Mouse (Mus musculus) heart, embryonic 11.5 days (tissue): Measurements from ENCODE around the gene Kcnn3. TPM values are rescaled to one million over a fixed set of nuclear protein-coding genes. Genes with fewer than 3 reads are reported as not detected.

ENCODE experiments used
- ATAC-seq: fragments of 200-750 bp; cut with Nextera tagmentation; replicated peaks from 2 replicates; pipeline ENCODE4 v1.8.0; 2017; ENCODE audit warnings: moderate library complexity; ENCODE audit not compliant: insufficient number of reproducible peaks, low FRiP score, low TSS enrichment
- H3K27ac ChIP-seq: fragments of 300-500 bp; sonication (generic); 2 replicates; pipeline ENCODE4 v1.5.1; 2014; ENCODE audit warnings: mild to moderate bottlenecking, low read depth, low read length
- H3K27me3 ChIP-seq: fragments of 300-500 bp; sonication (generic); 2 replicates; pipeline ENCODE4 v1.6.1; 2014; ENCODE audit warnings: mild to moderate bottlenecking, low read length, mixed read lengths; ENCODE audit not compliant: control insufficient read depth, insufficient read depth
- H3K36me3 ChIP-seq: fragments of 300-500 bp; sonication (generic); 2 replicates; pipeline ENCODE4 v1.6.1; 2014; ENCODE audit warnings: mild to moderate bottlenecking, low read length, moderate library complexity, mixed read lengths; ENCODE audit not compliant: control insufficient read depth, insufficient read depth
- H3K4me1 ChIP-seq: fragments of 300-500 bp; sonication (generic); 2 replicates; pipeline ENCODE4 v1.6.1; 2014; ENCODE audit warnings: low read length; ENCODE audit not compliant: control insufficient read depth, insufficient read depth
- H3K4me2 ChIP-seq: fragments of 300-500 bp; sonication (generic); 2 replicates; pipeline ENCODE4 v1.6.1; 2014; ENCODE audit warnings: mild to moderate bottlenecking, moderate library complexity
- H3K4me3 ChIP-seq: fragments of 300-500 bp; sonication (generic); 2 replicates; pipeline ENCODE4 v1.5.1; 2014; ENCODE audit warnings: low read depth, low read length
- H3K9ac ChIP-seq: fragments of 300-500 bp; sonication (generic); 2 replicates; pipeline ENCODE4 v1.6.1; 2014; ENCODE audit warnings: mild to moderate bottlenecking, low read depth, low read length, moderate library complexity
- H3K9me3 ChIP-seq: fragments of 300-500 bp; sonication (generic); replicated peaks from 2 replicates; pipeline ENCODE4 v1.6.1; 2016; ENCODE audit warnings: low read length; ENCODE audit not compliant: control insufficient read depth
- WGBS: fragments of 180-500 bp; shearing (Covaris S2); extraction: QIAGEN DNeasy Blood & Tissue Kit; methylation state at CpG from one replicate; pipeline ENCODE4 v1.1.7; 2014; ENCODE audit not compliant: insufficient replicate concordance; 5-methylcytosine and 5-hydroxymethylcytosine counted together
- polyA plus RNA-seq: library from polyadenylated mRNA; unstranded; fragments of >200 nt; fragmentation: Nextera tagmentation; extraction: Ambion mirVana; gene quantifications from 2 replicates; pipeline ENCODE4 v1.2.1, GENCODE M21; 2014

Gene Kcnn3
- polyA plus RNA-seq: 0.73 and 0.99 TPM in 2 replicates

DNA sequence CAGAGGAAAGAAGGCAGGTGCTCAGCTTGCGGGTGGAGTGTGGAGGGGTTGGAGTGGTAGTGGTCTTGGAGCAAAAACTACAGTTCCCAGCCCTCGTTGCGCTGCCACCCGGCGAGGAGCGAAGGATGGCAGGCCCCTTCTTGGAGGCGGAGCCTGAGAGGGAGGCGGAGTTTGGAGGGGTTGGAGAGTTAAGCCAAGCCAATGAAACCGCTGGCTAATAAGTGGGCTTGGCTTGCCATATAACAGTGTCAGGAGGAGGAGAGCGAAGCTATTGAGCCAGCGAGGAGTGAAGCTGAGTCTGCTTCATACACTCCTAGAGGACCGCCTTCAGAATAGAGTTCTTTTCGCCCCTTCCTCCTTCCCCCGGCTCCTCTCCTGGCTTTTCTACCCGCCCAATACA lies at the start of gene Kcnn3:
Gene Kcnn3, plus strand, starts transcription at position 271 of the 400 bp plus-strand sequence.
- ATAC-seq: peak; percentile 78; the same call in 1 of the 2 replicates
- Histone ChIP-seq H3K36me3 (no peaks in the 10 kb centered on the region), H3K9me3 (no peaks in the 10 kb centered on the region), H3K27me3 (peaks cover 25% of the 10 kb centered on the region), H3K4me2 (peak within 1 kb of the TSS; percentile 89), H3K9ac (peak within 1 kb of the TSS; percentile 29; the same call in 1 of the 2 replicates), H3K27ac (no peak within 1 kb of the TSS), H3K4me1 (peaks cover 22% of the 10 kb centered on the region), H3K4me3 (peak within 1 kb of the TSS; percentile 38)
- WGBS: under 1% methylated on average over 14 of the region's 15 CpGs

DNA sequence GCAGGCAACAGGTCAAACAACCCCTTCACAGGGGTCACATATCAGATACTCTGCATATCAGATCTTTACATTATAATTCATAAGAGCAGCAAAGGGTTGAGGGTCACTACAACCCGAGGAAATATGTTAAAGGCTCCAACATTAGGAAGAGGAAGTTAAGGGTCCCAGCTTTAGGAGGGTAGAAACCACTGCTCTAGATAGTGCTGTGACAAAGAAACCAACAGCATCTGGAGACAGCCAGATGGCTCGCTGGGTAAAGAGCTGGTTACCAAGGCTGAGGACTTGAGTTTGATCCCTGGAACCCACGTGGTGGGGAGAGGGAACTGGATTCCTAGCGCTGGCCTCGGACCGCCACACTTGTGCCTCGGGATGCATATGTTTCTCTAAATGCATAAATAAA lies 47.7 kb upstream of the Kcnn3 start:
- no peaks in the 10 kb centered on the region for H3K9me3 ChIP-seq
- no peak overlapping the region for H3K27ac ChIP-seq
- no peaks in the 10 kb centered on the region for H3K27me3 ChIP-seq
- WGBS: 68% methylated on average over 7 of the region's 7 CpGs
- no peak overlapping the region for H3K4me2 ChIP-seq
- H3K4me1 ChIP-seq: no peaks in the 10 kb centered on the region
- peaks cover 4% of the 10 kb centered on the region; the same call in 1 of the 2 replicates for H3K36me3 ChIP-seq
- no peak for ATAC-seq
- H3K9ac ChIP-seq: no peak overlapping the region
- H3K4me3 ChIP-seq: no peak overlapping the region

DNA sequence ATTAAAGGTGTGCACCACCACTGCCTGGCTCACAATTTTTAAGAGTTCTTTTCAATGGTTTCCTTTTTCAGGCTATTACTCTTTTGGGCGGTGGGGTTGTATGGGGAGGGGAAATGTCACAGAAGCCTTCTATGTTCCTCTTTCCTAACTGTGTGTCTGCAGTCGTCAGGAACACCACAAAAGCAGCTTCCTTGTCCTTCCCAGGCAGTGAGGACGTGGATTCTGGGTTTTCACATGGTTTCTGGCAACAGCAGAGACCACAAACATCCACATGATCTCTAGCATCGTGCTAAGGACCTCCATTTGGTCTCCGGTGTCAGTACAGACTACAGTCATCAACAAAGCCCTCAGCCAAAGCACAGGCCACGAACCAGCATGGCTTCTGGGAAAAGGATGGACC lies 46.1 kb upstream of the Kcnn3 start:
- Histone ChIP-seq H3K9ac (no peak overlapping the region), H3K27ac (no peak overlapping the region), H3K27me3 (no peaks in the 10 kb centered on the region), H3K36me3 (no peaks in the 10 kb centered on the region), H3K4me3 (no peak overlapping the region), H3K4me1 (no peaks in the 10 kb centered on the region), H3K4me2 (no peak overlapping the region), H3K9me3 (no peaks in the 10 kb centered on the region)
- 69% methylated on average over 6 of the region's 6 CpGs for WGBS
- ATAC-seq: no peak

DNA sequence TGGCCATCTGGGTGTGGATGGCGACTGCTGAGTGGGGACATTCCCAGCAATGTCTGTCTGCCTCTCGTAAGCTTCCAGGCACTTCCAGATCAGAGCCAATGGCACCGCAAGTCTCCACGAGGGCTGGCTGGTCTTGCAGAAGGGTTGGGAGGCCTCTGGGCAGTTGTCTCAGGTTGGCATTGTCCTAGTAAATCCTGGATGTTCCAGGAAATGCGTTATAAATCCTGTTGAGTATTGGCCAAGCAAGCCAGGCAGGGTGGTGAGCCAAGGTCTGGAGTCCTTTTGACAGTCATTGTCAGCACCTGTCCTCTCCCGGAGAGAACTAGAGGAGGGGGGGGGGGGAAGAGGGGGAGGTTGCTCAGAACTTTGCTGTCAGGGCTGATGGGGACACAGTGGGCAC lies 40.9 kb upstream of the Kcnn3 start:
- H3K9me3 ChIP-seq: no peaks in the 10 kb centered on the region
- H3K27me3 ChIP-seq: 0 out of 2 replicates have a peak, but pooled peaks cover 2% of the 10 kb centered on the region
- ATAC-seq: no peak
- H3K4me2 ChIP-seq: no peak overlapping the region
- 68% methylated on average over 6 of the region's 6 CpGs for WGBS
- H3K27ac ChIP-seq: no peak overlapping the region
- no peak overlapping the region for H3K9ac ChIP-seq
- H3K36me3 ChIP-seq: no peaks in the 10 kb centered on the region
- H3K4me1 ChIP-seq: no peaks in the 10 kb centered on the region
- no peak overlapping the region for H3K4me3 ChIP-seq

DNA sequence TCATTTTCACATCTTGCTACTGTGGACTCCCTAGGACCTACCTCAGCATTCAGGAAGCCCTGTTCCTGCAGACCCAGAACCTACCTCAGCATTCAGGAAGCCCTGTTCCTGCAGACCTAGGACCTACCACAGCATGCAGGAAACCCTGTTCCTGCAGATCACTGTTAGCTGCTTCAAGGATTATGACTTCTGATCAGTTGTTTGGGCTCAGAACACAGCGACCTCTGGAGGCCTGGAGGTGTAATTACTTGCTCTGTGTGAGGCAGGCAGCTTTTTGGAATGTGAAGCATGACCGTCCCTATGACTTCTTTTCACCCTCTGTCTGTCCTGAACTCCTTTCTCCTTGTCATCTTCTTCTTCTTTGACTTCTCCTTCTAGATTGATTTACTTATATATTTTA lies 38.5 kb upstream of the Kcnn3 start:
- H3K9ac ChIP-seq: no peak overlapping the region
- H3K4me1 ChIP-seq: no peaks in the 10 kb centered on the region
- no peak overlapping the region for H3K4me3 ChIP-seq
- no peaks in the 10 kb centered on the region for H3K36me3 ChIP-seq
- H3K27ac ChIP-seq: no peak overlapping the region
- 45% methylated on average over 2 of the region's 2 CpGs for WGBS
- no peak overlapping the region for H3K4me2 ChIP-seq
- ATAC-seq: no peak
- 0 out of 2 replicates have a peak, but pooled peaks cover 2% of the 10 kb centered on the region for H3K27me3 ChIP-seq
- H3K9me3 ChIP-seq: no peaks in the 10 kb centered on the region

DNA sequence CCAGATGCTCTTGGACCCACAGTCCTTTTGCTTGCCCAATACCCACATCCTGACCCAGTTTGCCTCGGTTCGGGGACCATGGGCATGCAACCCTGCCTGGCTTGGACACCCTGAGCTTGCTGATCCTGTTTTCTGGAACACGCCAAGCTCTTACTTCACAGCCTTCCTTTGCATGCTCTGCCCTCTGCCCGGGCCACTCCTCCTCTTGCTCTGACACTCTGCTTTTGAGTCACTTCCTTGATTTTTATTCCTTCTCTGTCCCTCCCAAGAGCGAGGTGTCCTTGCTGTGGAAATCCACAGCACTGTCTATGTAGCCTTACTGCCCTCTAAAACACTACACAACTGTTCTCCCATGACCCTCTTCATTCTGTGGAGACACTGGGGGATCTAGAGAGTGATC lies 37.7 kb upstream of the Kcnn3 start:
- 90% methylated on average over 5 of the region's 5 CpGs for WGBS
- Histone ChIP-seq H3K9ac (no peak overlapping the region), H3K4me3 (no peak overlapping the region), H3K27ac (no peak overlapping the region), H3K9me3 (no peaks in the 10 kb centered on the region), H3K4me2 (no peak overlapping the region), H3K4me1 (no peaks in the 10 kb centered on the region), H3K36me3 (no peaks in the 10 kb centered on the region), H3K27me3 (0 out of 2 replicates have a peak, but pooled peaks cover 2% of the 10 kb centered on the region)
- ATAC-seq: no peak

DNA sequence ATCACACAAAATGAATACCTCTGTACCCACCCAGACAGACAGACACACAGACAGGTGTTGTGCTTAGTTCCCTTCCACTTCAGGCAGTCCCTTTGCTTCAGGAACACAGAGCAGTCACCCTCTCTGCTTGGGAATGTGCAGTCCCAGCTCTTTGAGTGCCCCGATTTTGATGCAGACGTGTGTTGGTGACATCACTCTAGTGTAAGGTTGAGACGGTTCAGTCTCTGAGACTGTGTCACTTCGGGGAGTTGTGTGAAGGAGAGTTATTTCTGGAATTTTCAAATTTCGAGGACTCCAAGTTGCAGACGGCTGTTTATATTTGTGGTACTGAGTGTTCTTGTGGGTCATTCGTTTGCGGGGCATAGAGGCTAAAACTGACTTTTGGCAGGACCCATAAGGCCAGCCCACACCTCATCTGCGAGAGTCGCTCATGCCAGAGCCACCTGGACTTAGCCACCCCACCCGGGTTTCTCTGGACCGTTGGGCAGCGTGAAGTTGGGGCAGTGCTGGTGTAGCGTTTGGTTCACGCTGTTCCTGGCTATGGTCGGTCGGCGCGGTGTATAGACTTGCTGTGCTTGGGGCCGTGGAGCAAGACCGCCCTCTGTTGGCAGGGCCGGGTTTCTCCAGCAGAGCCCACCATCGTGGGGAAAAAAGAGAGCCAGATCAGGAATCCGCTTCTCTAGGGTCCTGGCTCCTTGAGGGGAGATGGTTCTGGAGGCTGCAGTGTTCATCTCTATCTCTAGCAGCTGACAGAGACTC lies 35.0 kb upstream of the Kcnn3 start:
- no peak overlapping the region for H3K9ac ChIP-seq
- no peak overlapping the region for H3K4me3 ChIP-seq
- no peak overlapping the region for H3K27ac ChIP-seq
- H3K27me3 ChIP-seq: no peaks in the 10 kb centered on the region
- H3K36me3 ChIP-seq: no peaks in the 10 kb centered on the region
- H3K4me2 ChIP-seq: peak overlapping the region; percentile 50
- no peaks in the 10 kb centered on the region for H3K4me1 ChIP-seq
- ATAC-seq: peak; percentile 75; the same call in 1 of the 2 replicates
- no peaks in the 10 kb centered on the region for H3K9me3 ChIP-seq
- WGBS: 16% methylated on average over 24 of the region's 24 CpGs

DNA sequence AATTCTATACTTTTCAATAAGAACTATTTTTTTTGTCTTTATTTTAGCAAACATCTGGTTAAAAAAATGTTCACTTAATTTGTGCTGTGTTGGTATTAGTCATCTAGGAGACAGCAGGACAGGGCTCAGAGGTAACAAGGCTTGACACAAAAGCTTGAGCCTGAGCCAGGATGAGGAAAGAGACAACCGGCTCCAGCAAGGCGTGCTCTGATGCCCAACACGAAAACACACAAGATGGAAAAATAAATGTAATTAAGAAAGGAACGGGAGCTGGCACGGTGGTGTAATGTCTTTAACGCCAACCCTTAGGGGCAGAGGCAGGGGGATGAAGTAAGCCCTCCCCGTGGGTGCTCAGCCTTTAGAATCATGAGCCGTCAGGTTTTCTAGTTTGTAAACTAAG lies 33.9 kb upstream of the Kcnn3 start:
- Histone ChIP-seq H3K27me3 (no peaks in the 10 kb centered on the region), H3K36me3 (no peaks in the 10 kb centered on the region), H3K4me1 (0 out of 2 replicates have a peak, but pooled peaks cover 2% of the 10 kb centered on the region), H3K9me3 (no peaks in the 10 kb centered on the region), H3K27ac (no peak overlapping the region), H3K4me3 (no peak overlapping the region), H3K9ac (no peak overlapping the region), H3K4me2 (no peak overlapping the region)
- 83% methylated on average over 8 of the region's 8 CpGs for WGBS
- no peak for ATAC-seq
